Mouse (Mus musculus): ENCODE measurements at regions not wholly inside any gene's neighbourhood (a gene's known extent, or its start where the extent isn't known, plus 50 kb on each side); places are given as distances from the start of the nearest gene placed in this dataset.

- in situ Hi-C loops (cut with MboI; ENCODE audit: low sequenced_read_pairs), result no loop called here
Observed at GRCm38 (mm10) chr17:84879146-84879545, 77.4 kb upstream of the Ppm1b start.

DNA sequence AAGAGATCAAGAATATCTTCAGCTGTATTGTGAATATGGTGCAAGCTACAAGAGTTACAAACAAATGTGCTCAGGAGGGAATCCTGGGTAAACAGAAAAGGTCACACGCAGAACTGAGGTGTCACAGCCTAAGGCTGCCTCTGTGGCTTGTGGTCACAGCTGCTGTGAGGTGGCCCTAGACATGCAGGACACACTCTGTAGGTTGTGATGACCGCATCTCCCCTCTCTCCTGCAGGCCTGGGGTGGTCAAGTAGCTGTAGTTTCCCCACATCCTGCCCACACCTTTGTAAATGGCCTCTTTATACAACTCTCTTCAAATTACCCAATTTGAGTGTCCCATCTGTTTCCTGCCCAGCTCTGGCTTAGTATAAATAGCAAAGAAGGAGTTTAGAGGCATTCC, 75.6 kb upstream of the Ppm1b start:
- in situ Hi-C loops (cut with MboI; ENCODE audit: low sequenced_read_pairs), result no loop called here

DNA sequence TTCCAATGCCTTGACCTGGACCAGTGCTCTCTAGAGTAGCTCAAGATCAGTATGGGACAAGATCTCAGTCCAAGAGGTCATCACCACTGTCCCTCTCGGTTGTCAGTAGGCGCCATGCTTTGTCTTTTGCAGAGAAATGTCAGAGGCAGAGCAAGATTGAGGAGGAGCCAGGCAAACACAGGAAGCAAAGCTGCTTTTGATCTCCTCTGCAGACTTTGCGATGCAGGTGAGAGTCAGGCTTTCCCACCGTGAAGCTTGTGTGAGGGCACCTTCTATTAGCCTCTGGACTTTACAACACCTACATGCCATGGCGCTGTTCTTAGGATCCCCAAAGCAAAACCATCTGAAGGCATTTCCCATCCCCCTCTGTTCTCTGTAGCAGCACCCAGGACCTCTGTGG, 68.0 kb upstream of the Ppm1b start:
- in situ Hi-C loops (cut with MboI; ENCODE audit: low sequenced_read_pairs), result no loop called here

- in situ Hi-C loops (cut with MboI; ENCODE audit: low sequenced_read_pairs), result no loop called here
Observed at GRCm38 (mm10) chr17:84890871-84891599, 65.5 kb upstream of the Ppm1b start.

DNA sequence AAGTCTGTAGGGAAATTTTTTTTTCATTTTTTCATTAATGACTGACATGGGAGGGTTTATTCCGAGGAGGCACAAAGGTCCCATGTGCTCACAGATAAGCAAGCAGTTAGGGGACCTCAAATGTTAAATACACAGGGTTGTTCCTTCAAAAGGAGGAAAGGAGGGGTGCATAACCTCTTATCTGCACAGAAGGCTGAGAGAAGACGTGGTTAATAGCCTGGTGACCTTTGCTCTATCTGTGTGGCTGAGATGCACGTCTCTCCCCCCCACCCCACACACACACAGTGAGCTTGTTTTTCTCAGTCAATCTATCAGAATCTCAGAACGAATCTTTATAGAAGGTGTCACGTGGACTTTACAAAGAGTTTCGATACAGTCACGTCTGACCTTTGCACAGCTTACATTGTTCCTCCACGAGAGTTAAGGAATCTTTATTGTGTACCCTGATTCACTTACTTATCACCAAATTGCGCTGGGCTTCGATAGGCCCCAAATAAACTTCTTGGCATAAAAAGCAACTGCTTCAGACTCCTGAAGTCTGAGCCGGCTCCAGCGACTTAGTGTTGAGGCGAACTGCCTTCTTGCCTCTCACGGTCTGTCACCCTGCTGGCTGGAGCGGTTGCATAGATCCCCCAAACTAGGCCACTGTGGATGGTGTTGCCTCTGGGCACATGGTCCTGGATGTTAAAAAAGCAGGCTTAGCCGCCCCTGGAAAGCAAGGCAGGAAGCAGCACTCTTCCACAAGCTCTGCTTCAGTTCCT, 63.1 kb upstream of the Ppm1b start:
- in situ Hi-C loops (cut with MboI; ENCODE audit: low sequenced_read_pairs), result no loop called here

GRCm38 (mm10) chr17:84895526-84895925, 61.0 kb upstream of the Ppm1b start:
- in situ Hi-C loops (cut with MboI; ENCODE audit: low sequenced_read_pairs), result no loop called here

DNA sequence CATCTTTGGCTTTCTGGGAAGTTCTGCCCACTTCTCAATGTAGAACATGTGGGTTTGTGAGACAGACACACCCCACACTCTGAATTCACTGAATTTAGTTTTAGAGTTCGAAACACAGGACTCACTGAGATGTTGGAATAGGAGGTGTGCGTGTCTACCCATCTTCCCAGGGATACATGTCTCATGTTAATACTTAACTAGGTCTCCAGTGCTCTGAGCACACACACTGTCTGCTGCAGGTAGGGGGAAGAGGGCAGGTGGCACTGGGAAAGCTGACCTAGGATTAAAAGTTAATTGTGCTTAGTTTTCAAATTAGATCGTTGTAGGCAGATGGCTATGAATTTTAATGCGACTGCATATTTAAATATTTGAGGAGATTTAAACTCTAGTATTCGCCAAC, 60.0 kb upstream of the Ppm1b start:
- in situ Hi-C loops (cut with MboI; ENCODE audit: low sequenced_read_pairs), result no loop called here

GRCm38 (mm10) chr17:84898407-84898806, 58.1 kb upstream of the Ppm1b start:
- in situ Hi-C loops (cut with MboI; ENCODE audit: low sequenced_read_pairs), result no loop called here

DNA sequence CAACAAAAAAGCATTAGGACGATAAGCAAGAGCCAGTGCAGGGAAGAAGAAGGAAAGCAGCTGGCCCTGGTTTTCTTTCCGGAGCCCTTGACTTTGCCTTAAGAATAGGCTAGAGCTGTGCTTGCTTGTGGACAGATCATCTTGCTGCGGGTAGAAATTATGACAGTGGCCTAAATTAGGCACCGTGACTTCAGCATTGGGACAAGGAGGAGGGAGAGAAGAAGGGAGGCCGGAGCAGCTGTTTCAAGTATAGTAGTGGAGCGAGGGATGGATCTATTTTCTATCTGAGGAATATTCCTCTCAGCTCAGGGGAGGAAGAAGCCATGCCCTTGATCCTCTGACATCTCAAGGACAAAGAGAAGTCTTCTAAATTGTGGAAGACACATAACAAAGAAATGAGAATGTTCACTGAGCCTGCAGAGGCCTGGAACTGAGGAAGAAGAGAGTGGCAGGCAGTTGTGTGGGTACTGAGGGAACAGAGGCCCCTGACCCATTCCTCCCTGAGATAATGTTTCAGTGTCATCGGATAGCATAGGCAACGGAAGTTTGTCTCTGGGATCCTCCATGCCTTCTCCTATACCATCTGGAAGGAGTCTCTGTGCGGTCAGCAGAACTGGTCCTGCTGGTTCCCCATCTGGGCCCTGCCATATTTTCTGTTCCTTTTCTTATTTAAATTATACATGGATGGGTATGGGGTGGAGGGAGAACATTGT, 52.8 kb upstream of the Ppm1b start:
- in situ Hi-C loops (cut with MboI; ENCODE audit: low sequenced_read_pairs), result no loop called here

Measured in CH12F3 (cell line).